Mouse (Mus musculus) spleen, postnatal 14 days (tissue): Measurements from ENCODE around the gene Hcrt.
A peak's percentile ranks its signal among the peaks of the same experiment; 100 is the strongest.

Source experiments
- DNase-seq, 2 experiments: peaks; one replicate each; pipeline ENCODE4 v3.0.0; 2021 to 2022; ENCODE audit warnings: low spot score in 2 of 2

Hcrt gene

GRCm38 (mm10) chr11:100735954-100736745 is 26.6 kb downstream of the Hcrt start:
- DNase-seq = peak in 1 of 2 experiments; percentile 9

GRCm38 (mm10) chr11:100735134-100735865 is 27.4 kb downstream of the Hcrt start:
- DNase-seq = no peak

- DNase-seq = no peak
Observed at GRCm38 (mm10) chr11:100730477-100731205, 32.1 kb downstream of the Hcrt start.

GRCm38 (mm10) chr11:100729976-100730375 is 32.8 kb downstream of the Hcrt start:
- DNase-seq = no peak

- no peak for DNase-seq
Observed at GRCm38 (mm10) chr11:100728601-100729000, 34.1 kb downstream of the Hcrt start.

GRCm38 (mm10) chr11:100727201-100727600 is 35.5 kb downstream of the Hcrt start:
- no peak for DNase-seq

- no peak for DNase-seq
Observed at GRCm38 (mm10) chr11:100724919-100725512, 37.7 kb downstream of the Hcrt start.

GRCm38 (mm10) chr11:100722493-100723028 is 40.2 kb downstream of the Hcrt start:
- no peak for DNase-seq

- no peak for DNase-seq
Observed at GRCm38 (mm10) chr11:100721776-100722492, 40.8 kb downstream of the Hcrt start.

- DNase-seq = no peak
Observed at GRCm38 (mm10) chr11:100721254-100721653, 41.5 kb downstream of the Hcrt start.

GRCm38 (mm10) chr11:100720345-100720744 is 42.4 kb downstream of the Hcrt start:
- DNase-seq = no peak

GRCm38 (mm10) chr11:100719893-100720292 is 42.8 kb downstream of the Hcrt start:
- no peak for DNase-seq

- no peak for DNase-seq
Observed at GRCm38 (mm10) chr11:100719312-100719711, 43.4 kb downstream of the Hcrt start.

GRCm38 (mm10) chr11:100718866-100719265 is 43.9 kb downstream of the Hcrt start:
- DNase-seq = no peak

- DNase-seq = no peak
Observed at GRCm38 (mm10) chr11:100718462-100718861, 44.3 kb downstream of the Hcrt start.

GRCm38 (mm10) chr11:100716649-100717048 is 46.1 kb downstream of the Hcrt start:
- no peak for DNase-seq

- no peak for DNase-seq
Observed at GRCm38 (mm10) chr11:100714948-100715347, 47.8 kb downstream of the Hcrt start.

- peak; percentile 58 to 81 for DNase-seq
Observed at GRCm38 (mm10) chr11:100714534-100714915, 48.2 kb downstream of the Hcrt start.

GRCm38 (mm10) chr11:100713735-100714533 is 48.8 kb downstream of the Hcrt start, which contains the start of gene Hspb9:
Hspb9 (plus strand) TSS chr11:100713850.
- peak; percentile 54 to 60 for DNase-seq

GRCm38 (mm10) chr11:100713174-100713573 is 49.6 kb downstream of the Hcrt start:
- DNase-seq = no peak
